Mouse (Mus musculus) hindbrain, embryonic 14.5 days (tissue): Measurements from ENCODE around the gene Col6a6. TPM values are rescaled to one million over a fixed set of nuclear protein-coding genes. Genes with fewer than 3 reads are reported as not detected.

Source experiments
- ATAC-seq: fragments of 200-750 bp; cut with Nextera tagmentation; 2 replicates; pipeline ENCODE4 v1.8.0; 2017; ENCODE audit warnings: moderate number of reproducible peaks, mild to moderate bottlenecking, moderate TSS enrichment, moderate library complexity; ENCODE audit not compliant: low FRiP score
- DNase-seq: peaks from one replicate; pipeline ENCODE4 v3.0.0-alpha.2; 2015; ENCODE audit warnings: low spot score
- H3K27ac ChIP-seq: fragments of 300-500 bp; sonication (generic); 2 replicates; pipeline ENCODE4 v1.5.1; 2014; ENCODE audit warnings: mild to moderate bottlenecking, moderate library complexity
- H3K27me3 ChIP-seq: fragments of 300-500 bp; sonication (generic); 2 replicates; pipeline ENCODE4 v1.6.1; 2014; ENCODE audit warnings: mild to moderate bottlenecking, low read length, mixed read lengths; ENCODE audit not compliant: control insufficient read depth, insufficient read depth
- H3K36me3 ChIP-seq: fragments of 300-500 bp; sonication (generic); replicated peaks from 2 replicates; pipeline ENCODE4 v1.6.1; 2014; ENCODE audit not compliant: control insufficient read depth, insufficient read depth
- H3K4me1 ChIP-seq: fragments of 300-500 bp; sonication (generic); replicated peaks from 2 replicates; pipeline ENCODE4 v1.6.1; 2014; ENCODE audit warnings: antibody characterized with exemption, low read length, mixed read lengths; ENCODE audit not compliant: control insufficient read depth, insufficient read depth
- H3K4me2 ChIP-seq: fragments of 300-500 bp; sonication (generic); replicated peaks from 2 replicates; pipeline ENCODE4 v1.6.1; 2014; ENCODE audit warnings: mild to moderate bottlenecking, moderate library complexity
- H3K4me3 ChIP-seq: fragments of 300-500 bp; sonication (generic); replicated peaks from 2 replicates; pipeline ENCODE4 v1.5.1; 2014; ENCODE audit warnings: mild to moderate bottlenecking, low read length
- H3K9ac ChIP-seq: fragments of 300-500 bp; sonication (generic); 2 replicates; pipeline ENCODE4 v1.6.1; 2014
- H3K9me3 ChIP-seq: fragments of 300-500 bp; sonication (generic); 2 replicates; pipeline ENCODE4 v1.6.1; 2016; ENCODE audit warnings: low read length; ENCODE audit not compliant: control insufficient read depth
- WGBS: fragments of 180-500 bp; shearing (Covaris S2); extraction: QIAGEN DNeasy Blood & Tissue Kit; methylation state at CpG from one replicate; pipeline ENCODE4 v1.1.7; 2014; 5-methylcytosine and 5-hydroxymethylcytosine counted together
- polyA plus RNA-seq: library from polyadenylated mRNA; unstranded; fragments of >200 nt; fragmentation: Nextera tagmentation; extraction: Ambion mirVana; gene quantifications from 2 replicates; pipeline ENCODE4 v1.2.1, GENCODE M21; 2014

The Col6a6 gene
- polyA plus RNA-seq, 1 experiment from 2014 or later, result 0.11 TPM

DNA sequence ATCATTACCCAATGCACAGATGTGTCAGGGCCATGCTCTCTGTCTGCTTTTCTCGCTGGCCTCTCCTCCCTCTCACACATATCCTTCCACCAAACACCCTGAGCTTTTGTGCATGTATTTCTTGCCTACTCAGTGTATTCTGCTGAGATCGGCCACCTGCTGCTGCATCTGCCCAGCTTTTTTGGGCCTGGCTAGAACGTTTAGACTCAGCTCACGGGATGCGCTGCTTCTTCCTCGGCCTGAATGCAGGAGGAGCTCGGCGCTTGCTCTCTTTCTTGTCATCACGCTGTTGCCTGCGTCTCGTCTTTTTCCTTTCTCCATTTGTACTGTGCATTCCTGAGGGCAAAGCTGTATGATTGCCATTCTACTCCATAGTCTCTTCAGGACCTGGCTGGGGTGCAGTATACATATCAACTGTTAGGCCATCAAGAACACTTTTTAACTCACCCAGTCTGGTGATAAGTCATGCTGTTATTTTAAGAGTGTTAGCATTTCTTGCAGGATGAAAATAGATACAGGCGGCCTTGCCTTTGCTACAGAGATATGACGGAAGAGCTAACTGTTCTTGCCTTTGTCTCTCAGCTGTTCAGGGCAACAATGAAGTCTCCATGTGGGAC lies 143.3 kb downstream of the Col6a6 start:
- peaks cover 63% of the 10 kb centered on the region for H3K36me3 ChIP-seq
- ATAC-seq (no peak), DNase-seq (no peak)
- H3K4me2 ChIP-seq, result no peak overlapping the region
- no peak overlapping the region for H3K27ac ChIP-seq
- H3K4me3 ChIP-seq, result no peak overlapping the region
- no peaks in the 10 kb centered on the region for H3K4me1 ChIP-seq
- H3K27me3 ChIP-seq, result no peaks in the 10 kb centered on the region
- no peaks in the 10 kb centered on the region for H3K9me3 ChIP-seq
- WGBS, result 90% methylated on average over 13 of the region's 13 CpGs
- H3K9ac ChIP-seq, result no peak overlapping the region

DNA sequence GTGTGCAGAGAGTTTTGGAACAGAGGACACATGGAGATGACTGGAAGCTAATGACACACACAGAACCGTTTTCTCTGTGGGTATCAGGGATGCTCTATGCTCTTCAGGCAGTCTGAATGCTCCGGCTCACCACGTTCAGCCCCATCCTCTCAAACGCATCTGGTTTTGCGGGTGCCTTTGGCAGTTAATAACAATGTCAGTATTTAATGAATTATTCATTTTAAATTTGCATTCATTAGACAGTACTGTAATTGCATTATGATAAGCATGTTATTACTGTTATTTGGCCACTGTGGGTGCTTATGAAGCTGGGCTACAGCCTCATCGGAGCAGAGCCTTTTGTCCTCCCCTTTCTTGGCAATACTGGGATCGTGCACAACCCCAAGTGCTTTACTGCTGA lies 146.6 kb downstream of the Col6a6 start:
- Histone ChIP-seq H3K27ac (peak overlapping the region; percentile 77), H3K36me3 (peaks cover 68% of the 10 kb centered on the region), H3K4me3 (no peak overlapping the region), H3K4me1 (no peaks in the 10 kb centered on the region), H3K27me3 (no peaks in the 10 kb centered on the region), H3K4me2 (no peak overlapping the region), H3K9ac (no peak overlapping the region), H3K9me3 (no peaks in the 10 kb centered on the region)
- WGBS, result 33% methylated on average over 7 of the region's 7 CpGs
- DNase-seq (peak; percentile 52), ATAC-seq (peak; percentile 72; the same call in 1 of the 2 replicates)

GRCm38 (mm10) chr9:105675941-105676340 lies 152.0 kb downstream of the Col6a6 start:
- H3K27me3 ChIP-seq, result no peaks in the 10 kb centered on the region
- DNase-seq, result no peak
- H3K4me3 ChIP-seq, result no peak overlapping the region
- H3K9me3 ChIP-seq, result no peaks in the 10 kb centered on the region
- no peak for ATAC-seq
- no peak overlapping the region for H3K4me2 ChIP-seq
- H3K9ac ChIP-seq, result no peak overlapping the region
- H3K27ac ChIP-seq, result no peak overlapping the region
- H3K4me1 ChIP-seq, result no peaks in the 10 kb centered on the region
- WGBS, result 81% methylated on average over 11 of the region's 11 CpGs
- H3K36me3 ChIP-seq, result peaks cover 57% of the 10 kb centered on the region

DNA sequence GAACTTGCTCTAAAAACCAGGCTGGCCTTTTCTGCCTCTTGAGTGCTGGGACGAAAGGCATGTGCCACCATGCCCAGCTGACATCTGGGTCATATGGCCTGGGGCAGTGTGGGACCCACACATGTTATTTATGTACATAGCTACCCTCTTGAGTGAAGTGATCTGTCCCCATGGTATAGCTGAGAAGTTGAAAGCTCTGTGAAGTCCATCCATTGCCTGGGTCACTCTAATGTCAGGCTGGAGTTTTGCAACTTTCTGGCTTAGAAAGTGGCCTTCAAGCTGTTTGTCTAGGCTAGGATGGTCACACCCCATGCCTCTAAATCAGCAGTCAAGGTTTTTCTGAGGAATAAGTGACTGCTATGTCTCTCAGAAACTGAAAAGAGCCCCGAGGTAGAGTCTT lies 155.9 kb downstream of the Col6a6 start:
- WGBS, result 88% methylated on average over 2 of the region's 2 CpGs
- Histone ChIP-seq H3K4me3 (no peak overlapping the region), H3K27ac (no peak overlapping the region), H3K4me2 (no peak overlapping the region), H3K27me3 (no peaks in the 10 kb centered on the region), H3K9me3 (no peaks in the 10 kb centered on the region), H3K4me1 (no peaks in the 10 kb centered on the region), H3K9ac (no peak overlapping the region), H3K36me3 (peaks cover 64% of the 10 kb centered on the region)
- no peak for ATAC-seq
- no peak for DNase-seq

- ATAC-seq (no peak), DNase-seq (no peak)
- H3K36me3 ChIP-seq, result peaks cover 60% of the 10 kb centered on the region
- H3K27me3 ChIP-seq, result no peaks in the 10 kb centered on the region
- no peak overlapping the region for H3K9ac ChIP-seq
- H3K4me1 ChIP-seq, result no peaks in the 10 kb centered on the region
- no peak overlapping the region for H3K27ac ChIP-seq
- no peak overlapping the region for H3K4me3 ChIP-seq
- 94% methylated on average over 4 of the region's 4 CpGs for WGBS
- no peaks in the 10 kb centered on the region for H3K9me3 ChIP-seq
- H3K4me2 ChIP-seq, result no peak overlapping the region
These were observed 157.0 kb downstream of the Col6a6 start for GRCm38 (mm10) chr9:105670916-105671315.

DNA sequence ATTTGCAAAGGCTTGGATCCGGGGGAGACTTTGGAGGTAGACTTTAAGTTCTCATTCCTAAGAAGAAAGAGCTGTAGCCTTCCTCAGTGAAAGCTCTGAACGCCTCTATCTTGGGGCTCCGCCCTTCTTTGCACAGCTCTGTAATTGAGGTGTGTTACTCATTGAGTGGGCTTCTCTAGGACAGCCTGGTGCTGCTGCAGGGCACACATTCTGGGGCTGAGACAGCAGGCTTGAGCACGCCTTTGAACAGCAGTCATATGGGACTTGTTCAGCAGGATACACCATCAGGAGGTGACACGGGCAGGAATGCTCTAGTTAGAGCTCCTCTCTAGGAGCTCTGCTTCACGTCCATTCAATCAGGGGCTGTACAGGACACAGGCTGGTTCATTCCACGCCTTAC lies 162.7 kb downstream of the Col6a6 start:
- ATAC-seq (no peak), DNase-seq (no peak)
- Histone ChIP-seq H3K4me1 (no peaks in the 10 kb centered on the region), H3K27ac (no peak overlapping the region), H3K4me2 (no peak overlapping the region), H3K36me3 (peaks cover 84% of the 10 kb centered on the region), H3K27me3 (no peaks in the 10 kb centered on the region), H3K9me3 (no peaks in the 10 kb centered on the region), H3K4me3 (no peak overlapping the region), H3K9ac (no peak overlapping the region)
- 88% methylated on average over 7 of the region's 7 CpGs for WGBS

DNA sequence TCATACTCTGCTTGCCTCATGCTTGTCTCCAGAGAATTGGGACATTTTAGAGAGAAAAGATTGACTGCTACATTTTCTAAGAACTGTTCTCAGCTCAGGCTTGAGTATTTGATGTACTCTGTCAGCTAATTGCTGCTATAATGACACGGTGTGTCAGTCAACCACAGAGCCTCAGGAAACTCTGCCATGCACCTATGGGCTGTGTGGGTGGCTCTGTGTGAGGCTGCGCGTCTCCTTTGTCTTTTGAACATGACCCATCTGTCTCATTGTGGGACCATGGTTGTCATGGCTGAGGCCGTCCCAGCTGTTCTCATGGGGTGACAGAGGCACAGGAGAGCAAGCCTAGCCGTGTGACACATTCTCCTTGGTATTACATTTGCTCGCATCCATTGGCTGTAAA lies 168.1 kb downstream of the Col6a6 start:
- Histone ChIP-seq H3K36me3 (peaks cover 67% of the 10 kb centered on the region), H3K9me3 (no peaks in the 10 kb centered on the region), H3K4me1 (no peaks in the 10 kb centered on the region), H3K27ac (no peak overlapping the region), H3K9ac (no peak overlapping the region), H3K4me3 (no peak overlapping the region), H3K4me2 (no peak overlapping the region), H3K27me3 (no peaks in the 10 kb centered on the region)
- DNase-seq (no peak), ATAC-seq (no peak)
- WGBS, result 63% methylated on average over 6 of the region's 6 CpGs

GRCm38 (mm10) chr9:105658216-105658615 lies 169.7 kb downstream of the Col6a6 start:
- WGBS, result 96% methylated on average over 12 of the region's 12 CpGs
- H3K27me3 ChIP-seq, result no peaks in the 10 kb centered on the region
- ATAC-seq, result no peak
- H3K4me2 ChIP-seq, result no peak overlapping the region
- H3K4me1 ChIP-seq, result no peaks in the 10 kb centered on the region
- H3K27ac ChIP-seq, result no peak overlapping the region
- no peak overlapping the region for H3K9ac ChIP-seq
- H3K4me3 ChIP-seq, result no peak overlapping the region
- DNase-seq, result no peak
- H3K9me3 ChIP-seq, result no peaks in the 10 kb centered on the region
- peaks cover 65% of the 10 kb centered on the region for H3K36me3 ChIP-seq

GRCm38 (mm10) chr9:105656189-105656588 lies 171.8 kb downstream of the Col6a6 start:
- peaks cover 61% of the 10 kb centered on the region for H3K36me3 ChIP-seq

More at GRCm38 (mm10) chr9:105656189-105656588, 171.8 kb downstream of the Col6a6 start:
- Histone ChIP-seq H3K4me1 (no peaks in the 10 kb centered on the region), H3K27ac (no peak overlapping the region), H3K4me3 (no peak overlapping the region), H3K9ac (no peak overlapping the region), H3K27me3 (no peaks in the 10 kb centered on the region), H3K4me2 (no peak overlapping the region), H3K9me3 (no peaks in the 10 kb centered on the region)
- DNase-seq, result no peak
- WGBS, result 72% methylated on average over 2 of the region's 2 CpGs
- no peak for ATAC-seq
